Mouse (Mus musculus): ENCODE results near the gene Osbpl2. TPM values are rescaled to one million over a fixed set of nuclear protein-coding genes. Genes with fewer than 3 reads are reported as not detected.
A peak's percentile ranks its signal among the peaks of the same experiment; 100 is the strongest.

Osbpl2 gene
- total RNA-seq, 2 experiments from 2014 or later = 30.2 to 34.0 TPM

- DNase-seq = no peak
Observed at GRCm38 (mm10) chr2:180104659-180105377, 14.3 kb upstream of the Osbpl2 start.

GRCm38 (mm10) chr2:180105441-180106190 is 13.5 kb upstream of the Osbpl2 start:
- DNase-seq = no peak

GRCm38 (mm10) chr2:180107081-180107480 is 12.0 kb upstream of the Osbpl2 start:
- DNase-seq = no peak

- no peak for DNase-seq
Observed at GRCm38 (mm10) chr2:180108285-180108684, 10.8 kb upstream of the Osbpl2 start.

- peak; percentile 61 for DNase-seq
Observed at GRCm38 (mm10) chr2:180113909-180114890, 4.9 kb upstream of the Osbpl2 start.

GRCm38 (mm10) chr2:180115279-180115678 is 3.8 kb upstream of the Osbpl2 start:
- DNase-seq = peak; percentile 56

- DNase-seq = no peak
Observed at GRCm38 (mm10) chr2:180116081-180116493, 3.0 kb upstream of the Osbpl2 start.

GRCm38 (mm10) chr2:180116741-180117484 is 2.2 kb upstream of the Osbpl2 start:
- DNase-seq = no peak

GRCm38 (mm10) chr2:180117485-180118194 is 1.5 kb upstream of the Osbpl2 start:
- peak; percentile 47 for DNase-seq

GRCm38 (mm10) chr2:180119439-180120291 is 559 bp downstream of the Osbpl2 start:
- peak; percentile 63 for DNase-seq

- no peak for DNase-seq
Observed at GRCm38 (mm10) chr2:180120292-180120761, 1.2 kb downstream of the Osbpl2 start.

GRCm38 (mm10) chr2:180124192-180124591 is 5.1 kb downstream of the Osbpl2 start:
- DNase-seq = no peak

GRCm38 (mm10) chr2:180126195-180126594 is 7.1 kb downstream of the Osbpl2 start:
- DNase-seq = peak; percentile 54

- no peak for DNase-seq
Observed at GRCm38 (mm10) chr2:180127675-180128074, 8.6 kb downstream of the Osbpl2 start.

- no peak for DNase-seq
Observed at GRCm38 (mm10) chr2:180133231-180133630, 14.1 kb downstream of the Osbpl2 start.

- no peak for DNase-seq
Observed at GRCm38 (mm10) chr2:180133911-180134310, 14.8 kb downstream of the Osbpl2 start.

GRCm38 (mm10) chr2:180135414-180135813 is 16.3 kb downstream of the Osbpl2 start:
- no peak for DNase-seq

- DNase-seq = no peak
Observed at GRCm38 (mm10) chr2:180146091-180146490, 27.0 kb downstream of the Osbpl2 start.

GRCm38 (mm10) chr2:180147379-180147778 is 28.3 kb downstream of the Osbpl2 start:
- no peak for DNase-seq

GRCm38 (mm10) chr2:180148551-180148950 is 29.4 kb downstream of the Osbpl2 start:
- no peak for DNase-seq
